Mouse (Mus musculus): ENCODE data around the gene Tbca. TPM values are rescaled to one million over a fixed set of nuclear protein-coding genes. Genes with fewer than 3 reads are reported as not detected.

Tbca gene
- total and polyA plus RNA-seq, 2 experiments from 2014 or later, result 42.9 to 221 TPM

- Histone ChIP-seq H3K4me1 (ENCODE audit: control insufficient read depth, insufficient read depth) (0 out of 2 replicates have a peak, but pooled peaks cover 7% of the 10 kb centered on the region), H3K36me3 (replicated peaks; ENCODE audit: control insufficient read depth, insufficient read depth, low read length) (no peaks in the 10 kb centered on the region), H3K9ac (replicated peaks; ENCODE audit: low read depth, low read length) (no peak overlapping the region), H3K27ac (ENCODE audit: low read depth) (no peak overlapping the region), H3K27me3 (ENCODE audit: control insufficient read depth, insufficient read depth, low read length) (no peaks in the 10 kb centered on the region), H3K9me3 (replicated peaks; ENCODE audit: control insufficient read depth, low read length) (no peaks in the 10 kb centered on the region), H3K4me3 (ENCODE audit: low read depth, low read length) (no peak overlapping the region), H3K4me2 (ENCODE audit: low read depth, low read length) (no peak overlapping the region)
- DNase-seq (ENCODE audit: low spot score) (no peak), ATAC-seq (ENCODE audit: insufficient read depth, low read depth) (no peak)
- WGBS, result 74% methylated on average over 2 of the region's 2 CpGs
- no peak for TF ChIP-seq EP300 (IDR thresholded peaks at IDR 0.05; ENCODE audit: low read depth)
Observed at GRCm38 (mm10) chr13:94786866-94787265, 1.8 kb upstream of the Tbca start.

GRCm38 (mm10) chr13:94794689-94795088, 6.0 kb downstream of the Tbca start:
- Histone ChIP-seq H3K36me3 (replicated peaks; ENCODE audit: control insufficient read depth, insufficient read depth, low read length) (no peaks in the 10 kb centered on the region), H3K27me3 (ENCODE audit: control insufficient read depth, insufficient read depth, low read length) (no peaks in the 10 kb centered on the region), H3K4me3 (ENCODE audit: low read depth, low read length) (no peak overlapping the region), H3K4me1 (ENCODE audit: control insufficient read depth, insufficient read depth) (peaks cover 8% of the 10 kb centered on the region; the same call in 1 of the 2 replicates), H3K27ac (ENCODE audit: low read depth) (no peak overlapping the region), H3K9ac (replicated peaks; ENCODE audit: low read depth, low read length) (no peak overlapping the region), H3K9me3 (replicated peaks; ENCODE audit: control insufficient read depth, low read length) (no peaks in the 10 kb centered on the region), H3K4me2 (ENCODE audit: low read depth, low read length) (no peak overlapping the region)
- 47% methylated on average over 1 of the region's 1 CpGs for WGBS
- no peak for ATAC-seq (ENCODE audit: insufficient read depth, low read depth)
- DNase-seq (ENCODE audit: low spot score), result no peak
- no peak for TF ChIP-seq EP300 (IDR thresholded peaks at IDR 0.05; ENCODE audit: low read depth)
- no peak for TF ChIP-seq CTCF (IDR thresholded peaks at IDR 0.05; ENCODE audit: low read depth)

- H3K4me2 ChIP-seq (ENCODE audit: low read depth, low read length), result no peak overlapping the region
- 79% methylated on average over 5 of the region's 5 CpGs for WGBS
- no peak overlapping the region for H3K4me3 ChIP-seq (ENCODE audit: low read depth, low read length)
- H3K27ac ChIP-seq (ENCODE audit: low read depth), result no peak overlapping the region
- H3K9me3 ChIP-seq (replicated peaks; ENCODE audit: control insufficient read depth, low read length), result no peaks in the 10 kb centered on the region
- TF ChIP-seq EP300 (IDR thresholded peaks at IDR 0.05; ENCODE audit: low read depth), result no peak
- TF ChIP-seq CTCF (IDR thresholded peaks at IDR 0.05; ENCODE audit: low read depth), result no peak
- ATAC-seq (ENCODE audit: insufficient read depth, low read depth) (no peak), DNase-seq (ENCODE audit: low spot score) (no peak)
- H3K36me3 ChIP-seq (replicated peaks; ENCODE audit: control insufficient read depth, insufficient read depth, low read length), result no peaks in the 10 kb centered on the region
- peaks cover 10% of the 10 kb centered on the region; the same call in 1 of the 2 replicates for H3K4me1 ChIP-seq (ENCODE audit: control insufficient read depth, insufficient read depth)
- no peaks in the 10 kb centered on the region for H3K27me3 ChIP-seq (ENCODE audit: control insufficient read depth, insufficient read depth, low read length)
- H3K9ac ChIP-seq (replicated peaks; ENCODE audit: low read depth, low read length), result no peak overlapping the region
Observed at GRCm38 (mm10) chr13:94803480-94804057, 14.9 kb downstream of the Tbca start.

GRCm38 (mm10) chr13:94806315-94807179, 17.8 kb downstream of the Tbca start:
- Histone ChIP-seq H3K36me3 (replicated peaks; ENCODE audit: control insufficient read depth, insufficient read depth, low read length) (no peaks in the 10 kb centered on the region), H3K9me3 (replicated peaks; ENCODE audit: control insufficient read depth, low read length) (no peaks in the 10 kb centered on the region), H3K4me3 (ENCODE audit: low read depth, low read length) (no peak overlapping the region), H3K27me3 (ENCODE audit: control insufficient read depth, insufficient read depth, low read length) (no peaks in the 10 kb centered on the region), H3K4me2 (ENCODE audit: low read depth, low read length) (peak overlapping the region; percentile 35; the same call in 1 of the 2 replicates), H3K4me1 (ENCODE audit: control insufficient read depth, insufficient read depth) (peaks cover 10% of the 10 kb centered on the region; the same call in 1 of the 2 replicates), H3K27ac (ENCODE audit: low read depth) (peak overlapping the region; percentile 55), H3K9ac (replicated peaks; ENCODE audit: low read depth, low read length) (no peak overlapping the region)
- WGBS, result 10% methylated on average over 9 of the region's 9 CpGs
- DNase-seq (ENCODE audit: low spot score) (peak; percentile 56), ATAC-seq (ENCODE audit: insufficient read depth, low read depth) (peak; percentile 89)
- TF ChIP-seq EP300 (IDR thresholded peaks at IDR 0.05; ENCODE audit: low read depth) (no peak), CTCF (IDR thresholded peaks at IDR 0.05; ENCODE audit: low read depth) (no peak)

GRCm38 (mm10) chr13:94808596-94808995, 19.9 kb downstream of the Tbca start:
- H3K27me3 ChIP-seq (ENCODE audit: control insufficient read depth, insufficient read depth, low read length), result no peaks in the 10 kb centered on the region
- H3K27ac ChIP-seq (ENCODE audit: low read depth), result no peak overlapping the region
- peaks cover 10% of the 10 kb centered on the region; the same call in 1 of the 2 replicates for H3K4me1 ChIP-seq (ENCODE audit: control insufficient read depth, insufficient read depth)
- H3K9me3 ChIP-seq (replicated peaks; ENCODE audit: control insufficient read depth, low read length), result no peaks in the 10 kb centered on the region
- TF ChIP-seq EP300 (IDR thresholded peaks at IDR 0.05; ENCODE audit: low read depth) (no peak), CTCF (IDR thresholded peaks at IDR 0.05; ENCODE audit: low read depth) (no peak)
- H3K9ac ChIP-seq (replicated peaks; ENCODE audit: low read depth, low read length), result no peak overlapping the region
- H3K4me2 ChIP-seq (ENCODE audit: low read depth, low read length), result no peak overlapping the region
- ATAC-seq (ENCODE audit: insufficient read depth, low read depth) (no peak), DNase-seq (ENCODE audit: low spot score) (no peak)
- no peaks in the 10 kb centered on the region for H3K36me3 ChIP-seq (replicated peaks; ENCODE audit: control insufficient read depth, insufficient read depth, low read length)
- H3K4me3 ChIP-seq (ENCODE audit: low read depth, low read length), result no peak overlapping the region
